Mouse (Mus musculus) liver, postnatal 0 days (tissue): Measurements from ENCODE around the gene Rae1. TPM values are rescaled to one million over a fixed set of nuclear protein-coding genes. Genes with fewer than 3 reads are reported as not detected.

ENCODE experiments used
- ATAC-seq: fragments of 200-750 bp; cut with Nextera tagmentation; 2 replicates; pipeline ENCODE4 v1.8.0; 2017; ENCODE audit warnings: mild to moderate bottlenecking, moderate library complexity
- DNase-seq: peaks from one replicate; pipeline ENCODE4 v3.0.0-alpha.2; 2016
- H3K27ac ChIP-seq: fragments of 300-500 bp; sonication (generic); 2 replicates; pipeline ENCODE4 v1.5.1; 2014; ENCODE audit warnings: antibody characterized with exemption, moderate library complexity, mild to moderate bottlenecking, low read depth
- H3K27me3 ChIP-seq: fragments of 300-500 bp; sonication (generic); 2 replicates; pipeline ENCODE4 v1.6.1; 2014; ENCODE audit warnings: low read length, control low read depth, mixed read lengths; ENCODE audit not compliant: insufficient read depth
- H3K36me3 ChIP-seq: fragments of 300-500 bp; sonication (generic); replicated peaks from 2 replicates; pipeline ENCODE4 v1.6.1; 2014; ENCODE audit warnings: mild to moderate bottlenecking, control low read depth, low read length, moderate library complexity, mixed read lengths; ENCODE audit not compliant: insufficient read depth
- H3K4me1 ChIP-seq: fragments of 300-500 bp; sonication (generic); 2 replicates; pipeline ENCODE4 v1.6.1; 2014; ENCODE audit warnings: antibody characterized with exemption, mild to moderate bottlenecking, control low read depth; ENCODE audit not compliant: insufficient read depth
- H3K4me2 ChIP-seq: fragments of 300-500 bp; sonication (generic); 2 replicates; pipeline ENCODE4 v1.6.1; 2014; ENCODE audit warnings: low read depth, mild to moderate bottlenecking, low read length, moderate library complexity, mixed read lengths
- H3K4me3 ChIP-seq: fragments of 300-500 bp; sonication (generic); 2 replicates; pipeline ENCODE4 v1.5.1; 2014; ENCODE audit warnings: low read depth, low read length
- H3K9ac ChIP-seq: fragments of 300-500 bp; sonication (generic); replicated peaks from 2 replicates; pipeline ENCODE4 v1.6.1; 2014; ENCODE audit warnings: mild to moderate bottlenecking, moderate library complexity
- H3K9me3 ChIP-seq: fragments of 300-500 bp; sonication (generic); 2 replicates; pipeline ENCODE4 v1.6.1; 2016; ENCODE audit warnings: mild to moderate bottlenecking, control low read depth, low read length, mixed read lengths
- CTCF ChIP-seq: sonication (generic); IDR thresholded peaks from 2 replicates; pipeline ENCODE4 v1.5.1; 2016; ENCODE audit warnings: antibody characterized with exemption, low read depth
- EP300 ChIP-seq: IDR thresholded peaks from 2 replicates; pipeline ENCODE4 v1.6.1; 2016; ENCODE audit warnings: antibody characterized with exemption, low read depth, mild to moderate bottlenecking
- WGBS: fragments of 180-500 bp; shearing (Covaris S2); extraction: QIAGEN DNeasy Blood & Tissue Kit; methylation state at CpG from one replicate; pipeline ENCODE4 v1.1.7; 2014; ENCODE audit not compliant: insufficient replicate concordance; 5-methylcytosine and 5-hydroxymethylcytosine counted together
- polyA plus RNA-seq: library from polyadenylated mRNA; unstranded; fragments of >200 nt; fragmentation: Nextera tagmentation; extraction: Ambion mirVana; gene quantifications from 2 replicates; pipeline ENCODE4 v1.2.1, GENCODE M21; 2015

The Rae1 gene
- polyA plus RNA-seq, 1 experiment from 2014 or later: 41.5 TPM

- Histone ChIP-seq H3K9ac (no peak overlapping the region), H3K27ac (no peak overlapping the region), H3K27me3 (no peaks in the 10 kb centered on the region), H3K4me3 (no peak overlapping the region), H3K36me3 (no peaks in the 10 kb centered on the region), H3K4me1 (no peaks in the 10 kb centered on the region; the same call in 1 of the 2 replicates), H3K9me3 (no peaks in the 10 kb centered on the region), H3K4me2 (no peak overlapping the region)
- peak; percentile 46 for DNase-seq
- ATAC-seq: peak; percentile 74
- 59% methylated on average over 9 of the region's 9 CpGs for WGBS
- TF ChIP-seq EP300 (no peak), CTCF (peak; percentile 31)
Measured at GRCm38 (mm10) chr2:172982776-172983561, 16.9 kb upstream of the Rae1 start.

GRCm38 (mm10) chr2:172990161-172990560, 9.8 kb upstream of the Rae1 start:
- Histone ChIP-seq H3K27me3 (no peaks in the 10 kb centered on the region; the same call in 1 of the 2 replicates), H3K4me1 (no peaks in the 10 kb centered on the region)
- no peak for DNase-seq

GRCm38 (mm10) chr2:172996207-172996606, 3.7 kb upstream of the Rae1 start:
- peaks cover 7% of the 10 kb centered on the region for H3K4me1 ChIP-seq
- TF ChIP-seq EP300: no peak
- TF ChIP-seq CTCF: peak; percentile 86
- ATAC-seq: no peak
- H3K4me2 ChIP-seq: no peak overlapping the region
- no peaks in the 10 kb centered on the region for H3K36me3 ChIP-seq
- no peak overlapping the region for H3K27ac ChIP-seq
- no peak overlapping the region for H3K4me3 ChIP-seq
- no peak overlapping the region for H3K9ac ChIP-seq
- H3K27me3 ChIP-seq: no peaks in the 10 kb centered on the region; the same call in 1 of the 2 replicates
- 18% methylated on average over 4 of the region's 4 CpGs for WGBS
- H3K9me3 ChIP-seq: no peaks in the 10 kb centered on the region
- DNase-seq: peak; percentile 78

More at GRCm38 (mm10) chr2:172990161-172990560, 9.8 kb upstream of the Rae1 start:
- Histone ChIP-seq H3K9me3 (no peaks in the 10 kb centered on the region), H3K4me3 (no peak overlapping the region), H3K27ac (no peak overlapping the region), H3K4me2 (no peak overlapping the region), H3K36me3 (no peaks in the 10 kb centered on the region), H3K9ac (no peak overlapping the region)
- no peak for ATAC-seq
- TF ChIP-seq EP300 (no peak), CTCF (no peak)
- 74% methylated on average over 6 of the region's 6 CpGs for WGBS

DNA sequence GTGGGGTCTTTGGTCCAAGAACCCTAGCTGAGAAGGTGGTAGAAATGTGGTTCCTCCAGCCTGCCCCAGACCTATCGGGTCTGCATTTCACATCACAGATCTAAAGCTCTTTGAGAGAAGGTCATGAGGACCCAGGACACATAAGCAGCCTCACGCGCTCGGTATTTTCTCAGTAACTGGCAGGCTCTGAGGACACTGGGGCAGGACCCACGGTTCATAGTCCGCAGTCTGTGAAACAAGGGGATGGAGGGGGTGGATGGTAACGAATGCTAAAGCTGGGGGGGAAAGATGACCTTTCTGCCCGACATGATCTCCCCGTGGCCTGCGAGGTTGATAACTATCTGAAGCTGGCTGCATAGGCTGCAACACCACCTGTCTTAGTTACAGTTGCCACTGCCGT, 2.2 kb upstream of the Rae1 start:
- Histone ChIP-seq H3K4me1 (peaks cover 16% of the 10 kb centered on the region), H3K4me3 (no peak overlapping the region), H3K27ac (no peak overlapping the region), H3K9me3 (no peaks in the 10 kb centered on the region), H3K36me3 (peaks cover 2% of the 10 kb centered on the region), H3K27me3 (no peaks in the 10 kb centered on the region), H3K9ac (no peak overlapping the region), H3K4me2 (no peak overlapping the region)
- no peak for ATAC-seq
- WGBS: 58% methylated on average over 11 of the region's 11 CpGs
- no peak for DNase-seq
- TF ChIP-seq CTCF (no peak), EP300 (no peak)

DNA sequence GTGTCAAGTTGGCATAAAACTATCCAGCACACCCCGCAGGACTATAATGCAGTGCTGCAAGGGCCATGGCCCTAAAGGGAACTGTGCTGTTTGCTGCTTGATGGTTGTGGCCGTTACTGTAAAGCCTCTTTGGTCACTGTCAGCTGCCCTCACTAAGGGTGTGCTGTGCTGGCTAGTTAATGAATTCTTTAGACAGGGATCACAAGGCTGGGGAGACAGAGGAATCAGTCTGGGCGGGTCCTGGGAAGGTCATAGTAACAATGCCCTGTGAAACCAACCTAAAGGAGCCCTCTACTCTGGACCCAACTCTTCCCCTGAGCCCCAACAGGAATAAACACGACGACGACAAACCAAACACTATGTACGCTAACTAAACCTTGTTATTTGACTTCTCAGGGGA, 1.4 kb upstream of the Rae1 start:
- peaks cover 8% of the 10 kb centered on the region for H3K36me3 ChIP-seq
- peaks cover 16% of the 10 kb centered on the region for H3K4me1 ChIP-seq
- WGBS: 60% methylated on average over 7 of the region's 7 CpGs
- H3K27me3 ChIP-seq: no peaks in the 10 kb centered on the region
- DNase-seq (no peak), ATAC-seq (no peak)
- H3K4me3 ChIP-seq: no peak overlapping the region
- H3K4me2 ChIP-seq: no peak overlapping the region
- H3K9ac ChIP-seq: no peak overlapping the region
- no peak overlapping the region for H3K27ac ChIP-seq
- TF ChIP-seq EP300 (no peak), CTCF (no peak)
- H3K9me3 ChIP-seq: no peaks in the 10 kb centered on the region

- Histone ChIP-seq H3K9ac (peak overlapping the region; percentile 97), H3K36me3 (peaks cover 26% of the 10 kb centered on the region), H3K4me1 (peaks cover 16% of the 10 kb centered on the region), H3K27ac (peak overlapping the region; percentile 98), H3K9me3 (no peaks in the 10 kb centered on the region), H3K4me3 (peak overlapping the region; percentile 100), H3K27me3 (no peaks in the 10 kb centered on the region), H3K4me2 (peak overlapping the region; percentile 97)
- TF ChIP-seq CTCF: no peak
- no peak for TF ChIP-seq EP300
- DNase-seq: peak; percentile 86
- under 1% methylated on average over 42 of the region's 42 CpGs for WGBS
- ATAC-seq: peak; percentile 89
Measured at GRCm38 (mm10) chr2:173000285-173000652, 352 bp downstream of the Rae1 start.

- peak overlapping the region; percentile 100 for H3K4me3 ChIP-seq
- peaks cover 33% of the 10 kb centered on the region for H3K36me3 ChIP-seq
- H3K27me3 ChIP-seq: no peaks in the 10 kb centered on the region
- WGBS: 13% methylated on average over 8 of the region's 8 CpGs
- DNase-seq (no peak), ATAC-seq (no peak)
- H3K9ac ChIP-seq: peak overlapping the region; percentile 97
- TF ChIP-seq EP300 (no peak), CTCF (no peak)
- peaks cover 16% of the 10 kb centered on the region for H3K4me1 ChIP-seq
- no peaks in the 10 kb centered on the region for H3K9me3 ChIP-seq
- peak overlapping the region; percentile 97 for H3K4me2 ChIP-seq
- peak overlapping the region; percentile 98; the same call in 1 of the 2 replicates for H3K27ac ChIP-seq
Measured at GRCm38 (mm10) chr2:173000921-173001320, 1.0 kb downstream of the Rae1 start.
